Mouse (Mus musculus): Measurements from ENCODE around the gene Acbd6.

DNA sequence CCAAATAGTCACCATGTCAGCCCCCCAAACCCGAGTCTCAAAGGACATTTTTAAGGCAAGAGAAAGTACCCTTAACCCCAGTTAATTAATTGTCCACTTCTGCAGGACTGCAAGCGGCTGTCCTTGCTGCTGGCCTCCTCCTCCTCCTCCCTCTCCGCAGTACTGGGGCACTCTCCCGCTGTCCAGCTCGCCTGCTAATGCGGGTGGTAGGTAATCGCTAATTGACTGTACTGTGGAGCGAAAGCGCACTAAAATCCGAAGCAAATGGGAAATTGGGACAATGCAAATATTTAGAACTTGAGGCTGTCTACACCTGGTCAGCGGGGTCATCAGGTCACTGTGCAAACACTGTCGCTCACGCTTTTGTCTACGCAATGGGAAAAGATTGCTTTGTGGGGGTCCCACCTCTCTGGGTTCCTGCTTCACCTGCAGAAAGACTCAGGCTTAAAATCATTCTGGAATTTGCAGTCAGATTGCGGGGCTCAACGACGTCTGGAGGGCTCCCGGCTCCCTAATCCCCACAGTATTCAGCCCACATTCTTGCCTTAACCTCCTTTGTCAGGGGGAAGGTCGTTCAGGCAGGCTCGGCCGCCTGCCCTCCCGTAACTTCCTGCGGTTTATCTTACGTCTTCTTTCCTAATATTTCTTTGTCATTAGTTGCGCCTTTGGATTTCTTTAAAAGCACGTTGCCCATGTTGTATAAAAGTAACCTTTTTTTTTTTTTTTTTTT lies 178.3 kb downstream of the Acbd6 start:
- no peak for TF ChIP-seq HCFC1 (IDR thresholded peaks at IDR 0.05; ENCODE audit: borderline replicate concordance, insufficient read depth, low read length)
- no peak for TF ChIP-seq MAFK (IDR thresholded peaks at IDR 0.05; ENCODE audit: insufficient read depth, low read depth, low read length)
- no peak for TF ChIP-seq ZNF384 (IDR thresholded peaks at IDR 0.05; ENCODE audit: low read depth, low read length)
